Mouse (Mus musculus) small intestine, adult 2 months (tissue): ENCODE results near the gene D430041D05Rik. TPM values are rescaled to one million over a fixed set of nuclear protein-coding genes. Genes with fewer than 3 reads are reported as not detected.

Source experiments
- H3K27ac ChIP-seq: fragments of 200-500 bp; 2 replicates; pipeline ENCODE4 v1.5.1; 2012; ENCODE audit warnings: low read depth, low read length, control low read depth, inconsistent platforms; ENCODE audit not compliant: insufficient read depth
- H3K27me3 ChIP-seq: fragments of 200-500 bp; 2 replicates; pipeline ENCODE4 v1.6.1; 2012; ENCODE audit warnings: mild to moderate bottlenecking, moderate library complexity, low read length, inconsistent platforms; ENCODE audit not compliant: control insufficient read depth, insufficient read depth
- H3K36me3 ChIP-seq: fragments of 200-500 bp; 2 replicates; pipeline ENCODE4 v1.6.1; 2012; ENCODE audit warnings: mild to moderate bottlenecking, low read length, control low read depth, inconsistent platforms; ENCODE audit not compliant: control insufficient read depth, insufficient read depth
- H3K4me1 ChIP-seq: fragments of 200-500 bp; 2 replicates; pipeline ENCODE4 v1.6.1; 2012; ENCODE audit warnings: low read length, inconsistent platforms, mixed read lengths; ENCODE audit not compliant: control insufficient read depth, insufficient read depth, insufficient read length
- H3K4me3 ChIP-seq: fragments of 200-500 bp; 2 replicates; pipeline ENCODE4 v1.5.1; 2012; ENCODE audit warnings: low read depth, mild to moderate bottlenecking, control low read depth, inconsistent platforms, low read length, moderate library complexity
- CTCF ChIP-seq: fragments of 200-500 bp; IDR thresholded peaks from 2 replicates; pipeline ENCODE4 v1.5.1; 2012; ENCODE audit warnings: low read depth, mild to moderate bottlenecking, control low read depth, inconsistent platforms, low read length, moderate library complexity, mixed read lengths; ENCODE audit not compliant: insufficient replicate concordance, insufficient read length; ENCODE audit errors: extremely low read depth
- POLR2A ChIP-seq: fragments of 200-500 bp; IDR thresholded peaks from 2 replicates; pipeline ENCODE4 v1.6.1; 2012; ENCODE audit warnings: low read depth, mild to moderate bottlenecking, control low read depth, inconsistent platforms, low read length, moderate library complexity
- WGBS: fragments of 180-500 bp; shearing (Covaris S2); methylation state at CpG from one replicate; pipeline ENCODE4 v1.1.7; 2018; 5-methylcytosine and 5-hydroxymethylcytosine counted together
- polyA plus RNA-seq: library from polyadenylated mRNA; depleted of rRNA; stranded (reverse); fragments of >200 nt; gene quantifications from 2 replicates; pipeline ENCODE4 v1.2.3, GENCODE M21; 2012

Gene D430041D05Rik
- polyA plus RNA-seq, 1 experiment = not detected

DNA sequence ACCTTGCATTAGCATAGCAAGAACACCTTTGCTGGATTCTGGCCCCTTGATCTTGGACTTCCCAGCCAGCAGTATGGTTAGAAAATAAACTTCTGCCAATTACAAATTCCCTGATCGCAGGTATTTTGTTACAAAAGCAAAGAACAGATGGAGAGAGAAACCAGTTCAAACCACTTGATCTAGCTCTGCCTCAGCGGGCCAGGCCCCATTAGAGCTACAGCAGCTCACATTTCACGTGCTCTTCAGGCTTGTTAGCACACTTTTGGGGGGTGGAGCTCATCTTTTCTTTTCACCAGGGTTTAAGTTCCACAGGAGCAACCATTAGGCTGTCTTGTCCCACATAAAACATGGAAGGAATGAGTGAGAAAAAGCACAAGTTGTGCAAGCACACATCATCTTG, 210.6 kb downstream of the D430041D05Rik start:
- Histone ChIP-seq H3K27ac (no peak overlapping the region), H3K36me3 (no peaks in the 10 kb centered on the region), H3K27me3 (no peaks in the 10 kb centered on the region), H3K4me1 (no peaks in the 10 kb centered on the region), H3K4me3 (no peak overlapping the region)
- TF ChIP-seq POLR2A (no peak), CTCF (no peak)
- 49% methylated on average over 3 of the region's 3 CpGs for WGBS

DNA sequence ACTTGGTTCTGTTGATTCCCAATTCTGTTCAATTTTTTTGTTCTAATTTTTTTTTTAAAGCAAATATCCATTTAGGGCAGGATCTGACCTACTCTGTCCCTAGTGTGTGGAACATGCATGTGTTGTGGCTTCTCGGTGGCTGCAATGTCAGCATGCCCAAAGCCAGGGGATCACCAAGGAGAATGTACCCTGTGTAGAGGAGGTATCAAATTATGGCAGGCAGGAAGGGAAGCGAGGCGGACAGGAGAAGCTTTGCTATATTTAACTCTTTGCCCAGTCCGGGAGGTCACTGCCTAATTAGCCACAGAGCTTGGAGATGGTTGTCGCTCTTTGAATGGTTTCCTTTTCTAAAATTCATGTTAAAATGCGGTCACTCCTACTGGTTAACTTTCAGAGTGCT, 212.6 kb downstream of the D430041D05Rik start:
- Histone ChIP-seq H3K36me3 (no peaks in the 10 kb centered on the region), H3K27ac (no peak overlapping the region), H3K27me3 (no peaks in the 10 kb centered on the region), H3K4me3 (no peak overlapping the region), H3K4me1 (no peaks in the 10 kb centered on the region)
- no peak for TF ChIP-seq CTCF
- TF ChIP-seq POLR2A = no peak
- WGBS = 87% methylated on average over 6 of the region's 6 CpGs

DNA sequence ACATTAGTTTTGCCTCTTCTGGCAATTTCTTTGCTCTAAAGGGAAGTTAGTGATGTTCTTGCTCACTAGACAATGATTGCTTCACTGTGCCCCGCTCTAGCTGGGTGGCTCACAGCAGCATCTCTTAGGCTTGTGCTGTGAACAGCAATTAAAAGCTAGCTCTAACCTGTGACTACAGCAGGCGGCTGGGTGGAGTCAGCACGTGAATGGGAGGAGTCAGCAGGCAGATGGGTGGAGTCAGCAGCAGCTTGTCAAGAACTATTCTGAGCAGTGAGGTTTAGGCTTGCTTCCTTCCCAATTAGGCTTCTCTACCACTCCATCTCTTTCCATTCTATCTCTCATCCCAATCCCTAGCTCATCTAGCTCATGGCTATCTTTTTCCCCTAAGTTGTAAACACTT, 213.5 kb downstream of the D430041D05Rik start:
- no peaks in the 10 kb centered on the region for H3K27me3 ChIP-seq
- no peaks in the 10 kb centered on the region for H3K4me1 ChIP-seq
- H3K36me3 ChIP-seq = no peaks in the 10 kb centered on the region
- WGBS = 30% methylated on average over 3 of the region's 3 CpGs
- no peak overlapping the region for H3K27ac ChIP-seq
- TF ChIP-seq CTCF (no peak), POLR2A (no peak)
- H3K4me3 ChIP-seq = no peak overlapping the region

DNA sequence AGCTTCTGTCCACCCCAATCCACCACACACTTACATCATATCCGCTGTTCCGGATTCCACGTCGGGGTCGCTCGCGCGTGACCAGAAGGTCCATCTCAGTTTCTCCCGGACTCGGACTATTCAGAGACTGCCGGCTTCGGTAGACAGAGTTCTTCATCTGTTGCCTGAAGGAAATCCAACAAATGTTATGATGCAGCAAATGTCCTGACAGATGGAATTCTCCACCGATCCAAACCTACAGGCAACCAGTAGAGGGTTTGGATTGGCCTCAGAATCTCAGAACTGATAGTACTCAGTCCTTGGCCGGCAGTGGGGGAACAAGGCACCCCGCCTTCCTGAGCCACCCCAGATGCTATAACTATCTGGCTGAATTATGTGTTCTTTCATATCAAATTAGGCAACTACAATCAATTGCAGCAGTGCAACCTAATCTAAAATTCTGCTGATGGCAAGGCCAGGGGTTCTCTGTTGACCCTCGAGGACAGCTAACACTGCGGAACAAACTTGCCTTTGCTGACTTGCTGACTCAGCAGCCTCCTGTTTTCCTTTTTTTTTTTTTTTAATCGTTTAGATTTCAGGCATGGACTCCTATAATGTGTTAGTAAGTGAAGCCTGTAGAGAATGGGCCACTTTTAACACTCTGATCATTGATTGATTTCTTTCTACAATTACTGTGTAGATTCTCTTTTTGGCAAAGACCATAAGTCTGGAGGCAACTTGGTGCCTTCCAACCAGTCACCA, 218.2 kb downstream of the D430041D05Rik start:
- no peak for TF ChIP-seq CTCF
- TF ChIP-seq POLR2A = no peak
- 86% methylated on average over 18 of the region's 18 CpGs for WGBS

DNA sequence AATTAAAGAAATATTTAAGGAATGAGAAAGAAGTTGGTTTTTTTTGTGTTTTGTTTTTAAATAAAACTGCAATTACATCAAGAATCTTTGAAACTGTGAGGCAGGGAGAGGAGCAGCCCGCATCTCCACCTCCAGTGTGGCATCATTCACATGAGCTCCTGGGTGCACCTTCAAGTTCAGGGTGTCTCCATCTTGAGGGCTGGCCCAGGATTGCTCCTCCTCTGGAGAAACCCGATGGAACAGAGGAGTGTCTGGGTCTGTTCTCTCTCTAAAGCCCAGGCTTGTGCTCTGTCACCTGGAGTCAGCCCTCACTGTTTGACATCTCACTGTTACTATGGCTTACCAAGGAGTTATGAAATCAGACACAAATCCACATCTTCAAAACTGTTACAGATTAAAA, 219.1 kb downstream of the D430041D05Rik start:
- H3K36me3 ChIP-seq = no peaks in the 10 kb centered on the region
- WGBS = 59% methylated on average over 2 of the region's 2 CpGs
- H3K4me3 ChIP-seq = no peak overlapping the region
- TF ChIP-seq CTCF (no peak), POLR2A (no peak)
- H3K27me3 ChIP-seq = no peaks in the 10 kb centered on the region
- no peak overlapping the region for H3K27ac ChIP-seq
- H3K4me1 ChIP-seq = no peaks in the 10 kb centered on the region

More for the DNA sequence above, 218.2 kb downstream of the D430041D05Rik start:
- no peaks in the 10 kb centered on the region for H3K36me3 ChIP-seq
- no peak overlapping the region for H3K4me3 ChIP-seq
- no peaks in the 10 kb centered on the region for H3K4me1 ChIP-seq
- H3K27me3 ChIP-seq = no peaks in the 10 kb centered on the region
- H3K27ac ChIP-seq = no peak overlapping the region

DNA sequence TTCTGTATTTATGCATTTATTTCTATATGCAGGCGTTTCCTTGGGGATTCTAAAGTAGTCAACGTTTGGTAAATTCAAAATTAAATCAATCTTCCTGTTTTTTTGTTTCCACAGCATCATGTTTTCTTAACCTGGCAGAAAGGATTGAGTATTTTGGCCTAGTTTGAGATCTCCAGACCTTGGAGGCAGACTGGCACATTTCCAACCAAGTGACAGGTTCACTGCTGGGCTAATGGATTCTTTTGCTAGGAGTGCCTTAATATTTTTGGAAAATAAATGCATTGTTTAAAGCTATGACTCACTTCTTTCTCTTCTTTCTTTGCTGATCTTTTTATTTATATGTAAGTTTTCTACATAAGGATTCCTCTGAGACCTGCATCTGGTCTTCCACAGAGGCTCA, 222.0 kb downstream of the D430041D05Rik start:
- Histone ChIP-seq H3K4me1 (no peaks in the 10 kb centered on the region), H3K36me3 (no peaks in the 10 kb centered on the region), H3K27me3 (no peaks in the 10 kb centered on the region), H3K27ac (no peak overlapping the region), H3K4me3 (no peak overlapping the region)
- 71% methylated on average over 2 of the region's 2 CpGs for WGBS
- TF ChIP-seq CTCF (no peak), POLR2A (no peak)

DNA sequence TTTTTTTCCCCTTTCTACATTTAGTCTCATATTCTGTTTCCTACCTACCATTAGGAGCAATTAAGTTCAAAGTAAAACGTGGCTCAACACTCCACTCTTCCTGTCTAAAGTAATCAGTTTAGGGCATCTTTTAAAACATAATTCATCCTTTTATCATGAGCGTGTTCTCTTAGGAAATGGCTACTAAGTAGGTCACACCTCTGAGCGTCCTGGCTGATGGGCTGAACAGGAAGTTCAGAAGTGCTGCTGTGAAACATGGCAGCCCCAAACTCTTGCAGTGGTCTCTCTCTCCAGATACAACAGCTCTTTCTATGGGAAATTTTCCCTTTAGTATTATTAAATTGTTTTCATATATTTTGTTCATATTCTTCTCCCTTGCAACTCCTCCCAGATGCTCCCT, 223.7 kb downstream of the D430041D05Rik start:
- TF ChIP-seq POLR2A (no peak), CTCF (no peak)
- H3K4me3 ChIP-seq = no peak overlapping the region
- H3K27me3 ChIP-seq = no peaks in the 10 kb centered on the region
- H3K27ac ChIP-seq = no peak overlapping the region
- no peaks in the 10 kb centered on the region for H3K4me1 ChIP-seq
- no peaks in the 10 kb centered on the region for H3K36me3 ChIP-seq
- 29% methylated on average over 3 of the region's 3 CpGs for WGBS

DNA sequence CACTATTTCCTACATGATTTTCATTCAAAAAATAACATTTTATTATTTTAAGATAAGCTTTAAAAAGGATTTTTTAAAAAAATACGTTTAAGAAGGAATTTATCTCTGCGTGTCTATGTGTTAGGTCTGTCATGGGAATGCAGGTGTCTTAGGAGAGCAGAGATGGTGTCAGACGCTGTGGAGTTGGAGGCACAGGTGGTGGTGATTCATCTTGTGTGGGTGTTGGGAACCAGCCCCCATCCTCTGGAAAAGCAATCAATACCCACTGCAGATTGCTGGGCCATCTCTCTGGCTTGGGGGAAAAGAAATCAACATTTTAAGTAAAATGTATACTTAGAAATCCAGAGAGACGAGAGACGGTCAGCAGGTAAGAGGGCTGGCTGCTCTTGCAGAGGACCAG, 225.2 kb downstream of the D430041D05Rik start:
- Histone ChIP-seq H3K27me3 (no peaks in the 10 kb centered on the region), H3K36me3 (no peaks in the 10 kb centered on the region), H3K4me1 (no peaks in the 10 kb centered on the region), H3K4me3 (no peak overlapping the region), H3K27ac (no peak overlapping the region)
- 83% methylated on average over 5 of the region's 5 CpGs for WGBS
- no peak for TF ChIP-seq POLR2A
- no peak for TF ChIP-seq CTCF
